Mouse (Mus musculus): ENCODE measurements around the gene Klhl22. TPM values are rescaled to one million over a fixed set of nuclear protein-coding genes. Genes with fewer than 3 reads are reported as not detected.
A peak's percentile ranks its signal among the peaks of the same experiment; 100 is the strongest.

Gene Klhl22
- total and polyA plus RNA-seq, 2 experiments from 2014 or later, result 80.5 to 176 TPM

DNA sequence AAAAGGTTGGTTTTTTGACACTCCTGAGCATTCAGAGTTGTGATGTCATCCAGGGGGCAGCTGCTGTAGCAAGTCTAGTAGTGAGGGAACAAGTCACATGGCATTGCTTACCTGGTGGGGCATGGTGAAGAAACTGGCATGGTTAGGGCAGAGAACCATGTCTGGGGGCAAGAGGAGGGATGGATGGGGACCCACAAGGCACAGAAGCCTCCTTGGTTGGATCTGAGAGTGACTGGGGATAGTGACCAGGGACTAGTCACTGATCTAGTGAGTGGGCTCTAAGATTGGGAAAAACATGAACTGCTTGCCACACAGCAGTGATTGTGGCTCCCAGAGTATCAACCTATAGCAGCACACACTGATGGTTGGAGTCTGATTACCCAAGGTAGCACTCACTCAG is 40.2 kb downstream of the Klhl22 start:
- H3K27me3 ChIP-seq (ENCODE audit: insufficient read depth, low read length), result peaks cover 72% of the 10 kb centered on the region
- no peak overlapping the region for H3K4me3 ChIP-seq (ENCODE audit: low read length)
- H3K4me2 ChIP-seq (ENCODE audit: low read depth, low read length), result no peak overlapping the region
- H3K4me1 ChIP-seq (ENCODE audit: insufficient read depth, low read length), result peaks cover 25% of the 10 kb centered on the region
- no peak overlapping the region for H3K9ac ChIP-seq (replicated peaks; ENCODE audit: low read length)
- no peak for DNase-seq (ENCODE audit: low spot score)
- no peaks in the 10 kb centered on the region for H3K36me3 ChIP-seq (ENCODE audit: insufficient read depth, low read length)
- H3K27ac ChIP-seq, result no peak overlapping the region
- H3K9me3 ChIP-seq (ENCODE audit: low read length), result no peaks in the 10 kb centered on the region
- no peak for TF ChIP-seq CTCF (IDR thresholded peaks at IDR 0.05; ENCODE audit: low read depth)
- no peak for ATAC-seq

DNA sequence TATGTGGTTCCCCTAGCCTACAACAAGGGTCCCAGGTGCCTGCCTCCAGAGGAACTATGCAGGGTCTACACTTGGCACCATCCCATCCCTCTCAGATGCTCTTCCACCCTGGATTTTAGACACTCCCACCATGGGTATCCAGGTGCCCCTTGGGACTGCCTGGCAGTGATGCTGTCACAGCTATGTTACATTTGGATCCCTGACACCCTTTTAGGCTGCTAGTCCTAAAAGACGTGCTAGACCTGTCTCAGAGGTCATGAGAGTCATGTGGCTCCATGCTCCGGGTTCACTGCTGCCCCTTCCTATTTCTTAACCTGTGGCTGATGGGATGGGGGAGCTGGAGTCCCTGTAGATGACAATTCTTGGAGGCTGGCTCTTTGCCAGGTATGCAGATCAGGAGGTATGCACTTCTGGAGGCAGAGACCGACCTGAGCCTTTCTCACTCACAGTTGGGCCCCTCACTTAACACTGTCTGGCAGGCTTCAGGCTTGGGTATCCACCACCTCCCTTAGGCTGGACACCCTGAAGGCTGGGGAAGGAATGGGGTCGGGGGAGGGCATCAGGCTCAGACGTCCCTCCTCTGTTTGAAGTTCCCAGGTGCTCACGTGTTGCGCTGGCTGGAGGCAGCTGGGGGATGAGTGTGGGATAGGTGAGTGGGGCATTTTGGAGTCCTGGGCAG is 42.5 kb downstream of the Klhl22 start:
- no peak for ATAC-seq
- no peak for DNase-seq (ENCODE audit: low spot score)
- Histone ChIP-seq H3K36me3 (ENCODE audit: insufficient read depth, low read length) (no peaks in the 10 kb centered on the region), H3K4me1 (ENCODE audit: insufficient read depth, low read length) (peaks cover 31% of the 10 kb centered on the region), H3K27me3 (ENCODE audit: insufficient read depth, low read length) (peaks cover 73% of the 10 kb centered on the region), H3K4me3 (ENCODE audit: low read length) (no peak overlapping the region), H3K9me3 (ENCODE audit: low read length) (no peaks in the 10 kb centered on the region), H3K4me2 (ENCODE audit: low read depth, low read length) (no peak overlapping the region), H3K27ac (no peak overlapping the region), H3K9ac (replicated peaks; ENCODE audit: low read length) (no peak overlapping the region)
- 5% methylated on average over 7 of the region's 7 CpGs for WGBS
- no peak for TF ChIP-seq CTCF (IDR thresholded peaks at IDR 0.05; ENCODE audit: low read depth)

- DNase-seq (ENCODE audit: low spot score) (no peak), ATAC-seq (no peak)
- no peaks in the 10 kb centered on the region for H3K36me3 ChIP-seq (ENCODE audit: insufficient read depth, low read length)
- WGBS, result 4% methylated on average over 18 of the region's 18 CpGs
- no peak for TF ChIP-seq CTCF (IDR thresholded peaks at IDR 0.05; ENCODE audit: low read depth)
- peak overlapping the region; percentile 35; the same call in 1 of the 2 replicates for H3K9ac ChIP-seq (replicated peaks; ENCODE audit: low read length)
- H3K4me2 ChIP-seq (ENCODE audit: low read depth, low read length), result peak overlapping the region; percentile 70
- peaks cover 31% of the 10 kb centered on the region for H3K4me1 ChIP-seq (ENCODE audit: insufficient read depth, low read length)
- H3K4me3 ChIP-seq (ENCODE audit: low read length), result peak overlapping the region; percentile 39
- H3K27ac ChIP-seq, result no peak overlapping the region
- H3K9me3 ChIP-seq (ENCODE audit: low read length), result no peaks in the 10 kb centered on the region
- H3K27me3 ChIP-seq (ENCODE audit: insufficient read depth, low read length), result peaks cover 70% of the 10 kb centered on the region
Measured at GRCm38 (mm10) chr16:17802456-17802838, 43.0 kb downstream of the Klhl22 start.

DNA sequence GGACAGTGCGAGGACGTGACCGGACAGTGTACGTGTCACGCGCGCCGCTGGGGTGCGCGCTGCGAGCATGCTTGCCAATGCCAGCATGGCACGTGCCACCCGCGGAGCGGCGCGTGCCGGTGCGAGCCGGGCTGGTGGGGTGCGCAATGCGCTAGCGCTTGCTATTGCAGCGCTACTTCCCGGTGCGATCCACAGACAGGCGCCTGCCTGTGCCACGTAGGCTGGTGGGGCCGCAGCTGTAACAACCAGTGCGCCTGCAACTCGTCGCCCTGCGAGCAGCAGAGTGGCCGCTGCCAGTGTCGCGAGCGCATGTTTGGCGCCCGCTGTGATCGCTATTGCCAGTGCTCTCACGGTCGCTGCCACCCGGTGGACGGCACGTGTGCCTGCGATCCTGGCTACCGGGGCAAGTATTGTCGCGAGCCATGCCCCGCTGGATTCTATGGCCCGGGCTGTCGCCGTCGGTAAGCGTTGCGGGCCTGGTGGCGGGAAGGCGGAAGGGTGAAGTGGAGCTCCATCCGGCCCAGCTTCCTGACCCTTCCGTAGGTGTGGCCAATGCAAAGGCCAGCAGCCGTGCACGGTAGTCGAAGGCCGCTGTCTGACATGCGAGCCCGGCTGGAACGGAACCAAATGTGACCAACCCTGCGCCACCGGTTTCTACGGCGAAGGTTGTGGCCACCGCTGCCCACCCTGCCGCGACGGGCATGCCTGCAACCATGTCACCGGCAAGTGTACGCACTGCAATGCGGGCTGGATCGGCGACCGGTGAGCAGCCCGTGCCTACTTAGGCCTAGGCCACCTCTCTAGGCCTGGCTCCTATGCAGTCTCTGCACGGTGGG is 43.6 kb downstream of the Klhl22 start:
- peak; percentile 38 for ATAC-seq
- Histone ChIP-seq H3K4me1 (ENCODE audit: insufficient read depth, low read length) (peaks cover 31% of the 10 kb centered on the region), H3K27ac (no peak overlapping the region), H3K9me3 (ENCODE audit: low read length) (no peaks in the 10 kb centered on the region), H3K9ac (replicated peaks; ENCODE audit: low read length) (peak overlapping the region; percentile 35), H3K27me3 (ENCODE audit: insufficient read depth, low read length) (peaks cover 67% of the 10 kb centered on the region), H3K4me3 (ENCODE audit: low read length) (peak overlapping the region; percentile 39), H3K4me2 (ENCODE audit: low read depth, low read length) (peak overlapping the region; percentile 70), H3K36me3 (ENCODE audit: insufficient read depth, low read length) (no peaks in the 10 kb centered on the region)
- TF ChIP-seq CTCF (IDR thresholded peaks at IDR 0.05; ENCODE audit: low read depth), result peak; percentile 23
- WGBS, result 4% methylated on average over 82 of the region's 83 CpGs
- peak; percentile 63 for DNase-seq (ENCODE audit: low spot score)

GRCm38 (mm10) chr16:17803675-17804448 is 44.4 kb downstream of the Klhl22 start:
- no peak for ATAC-seq
- 0 out of 2 replicates have a peak overlapping the region, but pooled peaks have one; percentile 35 for H3K9ac ChIP-seq (replicated peaks; ENCODE audit: low read length)
- 9% methylated on average over 33 of the region's 33 CpGs for WGBS
- peak overlapping the region; percentile 70 for H3K4me2 ChIP-seq (ENCODE audit: low read depth, low read length)
- no peak for TF ChIP-seq CTCF (IDR thresholded peaks at IDR 0.05; ENCODE audit: low read depth)
- peaks cover 26% of the 10 kb centered on the region for H3K4me1 ChIP-seq (ENCODE audit: insufficient read depth, low read length)
- no peaks in the 10 kb centered on the region for H3K36me3 ChIP-seq (ENCODE audit: insufficient read depth, low read length)
- peak overlapping the region; percentile 39 for H3K4me3 ChIP-seq (ENCODE audit: low read length)
- peaks cover 63% of the 10 kb centered on the region for H3K27me3 ChIP-seq (ENCODE audit: insufficient read depth, low read length)
- H3K9me3 ChIP-seq (ENCODE audit: low read length), result no peaks in the 10 kb centered on the region
- no peak for DNase-seq (ENCODE audit: low spot score)
- no peak overlapping the region for H3K27ac ChIP-seq

DNA sequence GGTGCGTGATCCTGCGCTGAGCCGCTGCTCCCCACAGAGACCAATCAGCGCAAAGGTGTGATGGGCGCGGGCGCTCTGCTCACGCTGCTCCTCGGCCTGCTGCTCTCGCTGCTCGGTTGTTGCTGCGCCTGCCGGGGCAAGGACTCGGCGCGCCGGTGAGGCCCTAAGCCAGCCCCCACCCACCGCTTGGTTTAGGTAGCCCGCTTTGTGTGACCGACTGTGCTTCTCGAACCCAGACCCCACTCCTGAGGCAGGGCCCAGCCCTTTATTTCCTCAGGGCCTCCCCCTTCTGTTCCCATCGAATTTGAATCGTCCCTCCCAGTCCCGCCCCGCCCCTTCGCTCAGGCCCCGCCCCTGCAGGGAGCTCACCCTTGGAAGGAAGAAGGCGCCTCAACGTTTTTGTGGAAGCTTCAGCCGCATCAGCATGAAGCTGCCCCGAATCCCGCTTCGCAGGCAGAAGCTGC is 45.1 kb downstream of the Klhl22 start:
- no peak overlapping the region for H3K9ac ChIP-seq (replicated peaks; ENCODE audit: low read length)
- peak overlapping the region; percentile 70 for H3K4me2 ChIP-seq (ENCODE audit: low read depth, low read length)
- whole genome bisulfite sequencing, result 4% methylated on average over 31 of the region's 33 CpGs
- H3K27me3 ChIP-seq (ENCODE audit: insufficient read depth, low read length), result peaks cover 57% of the 10 kb centered on the region
- DNase-seq (ENCODE audit: low spot score) (no peak), ATAC-seq (no peak)
- TF ChIP-seq CTCF (IDR thresholded peaks at IDR 0.05; ENCODE audit: low read depth), result no peak
- no peaks in the 10 kb centered on the region for H3K9me3 ChIP-seq (ENCODE audit: low read length)
- H3K4me3 ChIP-seq (ENCODE audit: low read length), result peak overlapping the region; percentile 30
- H3K27ac ChIP-seq, result no peak overlapping the region
- H3K4me1 ChIP-seq (ENCODE audit: insufficient read depth, low read length), result peaks cover 29% of the 10 kb centered on the region
- no peaks in the 10 kb centered on the region for H3K36me3 ChIP-seq (ENCODE audit: insufficient read depth, low read length)
